Mouse (Mus musculus) spleen, adult 2 months (tissue): Measurements from ENCODE around the gene Ppfibp1.

ENCODE experiments used
- CTCF ChIP-seq: fragments of 200-500 bp; IDR thresholded peaks from 2 replicates; pipeline ENCODE4 v1.5.1; 2011; ENCODE audit warnings: mild to moderate bottlenecking, inconsistent platforms; ENCODE audit not compliant: insufficient read depth, insufficient read length, insufficient replicate concordance; ENCODE audit errors: extremely low read depth
- POLR2A ChIP-seq: fragments of 200-500 bp; IDR thresholded peaks from 2 replicates; pipeline ENCODE4 v1.6.1; 2011; ENCODE audit warnings: low read depth, low read length, inconsistent platforms

DNA sequence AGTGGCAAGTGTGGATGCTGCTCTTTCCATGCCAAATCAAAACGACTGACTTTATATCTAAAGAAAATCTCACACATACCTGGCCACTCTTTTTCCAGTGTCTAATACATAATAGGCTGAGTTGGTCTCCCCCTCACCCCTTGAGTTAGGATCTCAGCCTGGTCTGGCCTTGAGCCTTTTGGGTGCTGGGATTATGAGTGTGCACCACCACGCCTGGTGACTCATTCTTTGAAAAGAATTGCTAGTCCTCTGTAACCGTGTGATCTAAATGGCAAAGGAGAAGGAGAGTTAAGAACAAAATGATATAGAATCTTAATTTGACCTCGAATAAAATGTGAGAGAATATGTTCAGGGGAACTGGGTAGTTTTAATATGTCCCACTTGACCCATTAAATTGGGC lies 129.6 kb downstream of the Ppfibp1 start:
- TF ChIP-seq POLR2A (no peak), CTCF (no peak)
